Mouse (Mus musculus) central nervous system, embryonic 14 days (tissue): Measurements from ENCODE around the gene Gm14685. TPM values are rescaled to one million over a fixed set of nuclear protein-coding genes. Genes with fewer than 3 reads are reported as not detected.

Experiments
- polyA plus RNA-seq: library from polyadenylated mRNA; depleted of rRNA; stranded (reverse); fragments of >200 nt; gene quantifications from 2 replicates; pipeline ENCODE4 v1.2.3, GENCODE M21; 2012; rRNA removed

Gm14685 gene
- polyA plus RNA-seq = 0.65 and 0.87 TPM in 2 replicates

GRCm38 (mm10) chrX:73116747-73117146 lies at the start of gene Gm14685:
Gene Gm14685 (plus strand): TSS chrX:73117047.

GRCm38 (mm10) chrX:73082267-73083055 lies 34.4 kb upstream of the Gm14685 start, which contains the start of gene Xlr4a:
Gene Xlr4a (minus strand): TSS chrX:73082478.

GRCm38 (mm10) chrX:73096941-73097508 lies 19.8 kb upstream of the Gm14685 start, which contains the start of gene Xlr3a:
Gene Xlr3a (minus strand): TSS chrX:73097095.

GRCm38 (mm10) chrX:73148496-73148895 lies 31.6 kb downstream of the Gm14685 start, which contains the start of gene Xlr5b:
Gene Xlr5b (plus strand): TSS chrX:73148796.

GRCm38 (mm10) chrX:73149350-73149749 lies 32.5 kb downstream of the Gm14685 start, which contains the start of gene DXBay18:
Gene DXBay18 (minus strand): TSS chrX:73149450.

GRCm38 (mm10) chrX:73176889-73177288 lies 60.0 kb downstream of the Gm14685 start, which contains the start of gene Spin2d:
Gene Spin2d (minus strand): TSS chrX:73176989.

Other genes starting within 250 kb of the Gm14685 start
- gene Cetn2, start 198.6 kb upstream of the Gm14685 start, polyA plus RNA-seq = 38.0 and 42.2 TPM in 2 replicates
- 39.4 and 46.2 TPM in 2 replicates for gene Nsdhl, start 198.5 kb upstream of the Gm14685 start, polyA plus RNA-seq
- gene Zfp185, start 129.7 kb upstream of the Gm14685 start, polyA plus RNA-seq = 1.7 and 6.1 TPM in 2 replicates
- gene Pnma5, start 79.9 kb upstream of the Gm14685 start, polyA plus RNA-seq = 0.05 and 0.14 TPM in 2 replicates
- gene Pnma3, start 52.3 kb upstream of the Gm14685 start, polyA plus RNA-seq = 12.2 and 12.7 TPM in 2 replicates
- 0.81 and 0.97 TPM in 2 replicates for gene Xlr4a, start 34.6 kb upstream of the Gm14685 start, polyA plus RNA-seq
- gene Xlr3a, start 20.0 kb upstream of the Gm14685 start, polyA plus RNA-seq = 3.7 and 4.6 TPM in 2 replicates
- not detected in 2 replicates for gene Xlr5b, start 31.7 kb downstream of the Gm14685 start, polyA plus RNA-seq
- 0.38 and 0.63 TPM in 2 replicates for gene DXBay18, start 32.4 kb downstream of the Gm14685 start, polyA plus RNA-seq
- gene Spin2d, start 59.9 kb downstream of the Gm14685 start, polyA plus RNA-seq = not detected in 2 replicates
- 10.9 and 11.3 TPM in 2 replicates for gene Xlr3b, start 75.2 kb downstream of the Gm14685 start, polyA plus RNA-seq
- 0.57 and 0.91 TPM in 2 replicates for gene Xlr4b, start 97.3 kb downstream of the Gm14685 start, polyA plus RNA-seq
- 13.4 and 14.4 TPM in 2 replicates for gene F8a, start 111.2 kb downstream of the Gm14685 start, polyA plus RNA-seq
- 0.29 and 0.49 TPM in 2 replicates for gene Xlr4c, start 126.1 kb downstream of the Gm14685 start, polyA plus RNA-seq
- 0.14 and 0.16 TPM in 2 replicates for gene Xlr3c, start 148.3 kb downstream of the Gm14685 start, polyA plus RNA-seq
- 0.05 TPM in 1 of 2 replicates, not detected in the other for gene Xlr5a, start 175.9 kb downstream of the Gm14685 start, polyA plus RNA-seq
- not detected in 2 replicates for gene Xlr5c, start 175.9 kb downstream of the Gm14685 start, polyA plus RNA-seq
- not detected in 2 replicates for gene Gm45015, start 219.8 kb downstream of the Gm14685 start, polyA plus RNA-seq
- gene Zfp275, start 225.6 kb downstream of the Gm14685 start, polyA plus RNA-seq = 22.3 and 25.1 TPM in 2 replicates